Mouse (Mus musculus): ENCODE data around the gene Tmem212.

The Tmem212 gene

GRCm38 (mm10) chr3:27899012-27899726, 3.0 kb upstream of the Tmem212 start:
- DNase-seq (ENCODE audit: low spot score in 2 of 2) = no peak

DNA sequence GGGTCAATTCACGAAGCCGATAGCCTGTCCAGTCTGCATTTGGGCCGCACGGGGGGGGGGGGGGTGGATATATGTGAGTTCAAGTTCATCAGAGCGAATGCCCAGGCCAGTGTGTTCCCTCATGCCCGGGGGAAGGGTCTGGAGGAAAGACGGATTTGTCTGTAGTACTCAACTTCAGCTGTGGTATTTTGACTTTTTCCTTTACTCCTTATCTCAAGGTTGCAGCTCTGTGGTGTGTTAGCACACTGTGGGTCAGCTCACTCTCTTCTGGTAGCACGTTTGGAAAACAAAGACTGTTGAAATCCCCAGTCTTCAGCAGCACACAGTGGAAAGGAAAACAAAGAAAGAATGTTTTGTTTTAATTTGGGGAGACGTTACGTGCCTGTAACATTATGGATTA, 2.0 kb upstream of the Tmem212 start:
- no peak for DNase-seq (ENCODE audit: low spot score in 2 of 2)

DNA sequence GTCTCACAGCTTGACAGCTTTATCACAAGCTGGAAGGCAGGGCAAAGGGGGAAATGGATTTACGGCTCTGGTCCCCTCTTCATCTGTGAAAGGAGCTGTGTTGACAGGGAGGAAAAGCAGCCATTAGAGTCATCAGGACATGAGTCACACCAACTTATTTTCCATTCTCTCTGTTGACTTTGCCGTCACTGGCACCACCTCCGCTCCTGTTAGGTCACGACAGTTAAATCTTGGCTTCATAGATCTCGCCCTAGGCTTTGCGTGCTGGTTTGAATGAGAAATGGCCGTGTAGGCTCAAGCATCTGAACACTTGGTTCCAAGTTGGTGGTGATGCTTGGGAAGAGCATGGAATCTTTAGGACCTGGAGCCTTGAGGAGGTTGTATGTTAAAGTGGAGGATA, 9.6 kb downstream of the Tmem212 start:
- DNase-seq (ENCODE audit: low spot score in 2 of 2) = no peak

DNA sequence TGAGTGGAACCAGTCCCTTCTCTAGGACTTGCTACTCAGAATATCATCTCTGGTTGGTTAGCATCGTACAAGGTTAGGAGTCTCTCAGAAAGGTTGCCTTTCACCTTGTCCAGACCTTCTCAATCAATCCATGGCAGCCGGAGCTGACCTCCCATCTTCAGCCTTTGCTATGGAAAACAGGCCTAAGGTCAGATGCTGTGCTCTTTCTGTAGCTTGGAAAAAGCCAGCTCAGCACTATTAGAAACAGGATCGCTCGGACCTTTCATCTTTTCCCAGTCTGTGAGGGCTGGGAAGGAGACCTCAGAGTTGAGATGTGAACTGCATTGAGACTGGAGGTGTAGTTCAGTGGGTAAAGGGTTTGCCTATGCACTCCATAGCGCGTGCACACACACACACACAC, 10.6 kb downstream of the Tmem212 start:
- DNase-seq (ENCODE audit: low spot score in 2 of 2) = no peak

DNA sequence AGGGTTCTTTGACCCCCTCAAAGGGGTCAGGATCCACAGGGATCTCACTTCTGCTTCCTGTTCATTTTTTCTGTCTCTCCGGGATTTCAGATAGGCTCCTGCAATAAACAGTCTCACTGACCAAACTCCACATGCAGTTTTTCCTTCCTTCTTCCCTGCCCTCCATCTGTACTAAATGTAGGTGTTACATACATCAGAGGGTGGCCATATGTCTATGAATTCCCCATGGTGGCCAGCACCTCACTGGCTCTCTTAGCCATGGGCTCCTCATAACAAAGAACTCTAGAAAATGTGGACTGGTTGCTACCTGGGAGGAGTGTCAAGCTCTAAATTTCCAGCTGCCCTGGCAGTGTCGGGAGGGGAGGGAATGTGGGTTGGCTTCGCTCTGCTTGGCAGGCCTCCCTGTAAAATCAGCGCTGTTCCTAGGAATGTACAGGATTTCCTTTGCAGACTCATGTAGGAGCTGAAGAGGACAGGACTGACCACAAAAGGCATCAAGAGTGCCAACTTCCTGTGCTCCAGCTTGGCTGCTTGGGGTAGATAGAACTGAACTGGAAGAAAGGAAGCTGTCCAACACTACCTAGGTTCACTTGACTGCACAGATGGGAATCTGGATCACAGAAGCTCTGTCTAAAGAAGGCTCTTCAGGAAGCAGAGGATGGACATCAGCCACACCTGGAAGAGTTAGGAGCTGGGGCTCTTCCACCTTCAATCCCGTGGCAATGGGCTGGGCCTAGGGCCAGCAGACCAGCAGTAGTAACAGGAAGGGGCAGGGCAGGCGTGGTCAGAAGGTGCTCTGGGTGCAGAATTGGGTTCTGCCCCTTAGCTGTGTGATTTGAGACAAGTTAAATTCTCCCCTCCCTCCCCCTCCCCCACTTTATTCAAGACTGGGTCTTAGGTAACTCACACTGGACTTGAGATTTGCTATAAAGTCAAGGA, 14.0 kb downstream of the Tmem212 start:
- DNase-seq (ENCODE audit: low spot score in 2 of 2) = no peak

GRCm38 (mm10) chr3:27878854-27879610, 17.1 kb downstream of the Tmem212 start:
- no peak for DNase-seq (ENCODE audit: low spot score in 2 of 2)

- DNase-seq (ENCODE audit: low spot score in 2 of 2) = no peak
These were observed 22.7 kb downstream of the Tmem212 start for GRCm38 (mm10) chr3:27873268-27874073.

DNA sequence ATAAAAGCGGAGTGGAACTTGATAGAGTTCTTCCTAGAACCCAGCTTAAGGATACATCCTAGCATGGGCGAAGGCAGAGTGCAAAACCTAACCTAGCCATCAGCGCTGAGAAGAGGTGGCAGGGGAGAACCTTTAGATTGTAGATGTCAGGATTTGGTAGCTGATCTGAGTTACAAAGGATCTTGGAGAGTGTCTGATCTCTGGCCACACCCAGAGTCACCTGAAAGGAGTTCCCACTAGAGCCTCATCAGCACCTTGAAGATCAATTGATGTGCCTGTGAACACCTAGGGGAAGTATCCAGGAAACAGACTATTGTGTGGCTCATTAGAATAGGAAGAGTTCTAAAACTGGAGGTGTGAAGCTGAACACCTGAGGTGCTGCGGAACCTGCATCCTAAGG, 23.7 kb downstream of the Tmem212 start:
- no peak for DNase-seq (ENCODE audit: low spot score in 2 of 2)

GRCm38 (mm10) chr3:27871891-27872290, 24.3 kb downstream of the Tmem212 start:
- no peak for DNase-seq (ENCODE audit: low spot score in 2 of 2)

DNA sequence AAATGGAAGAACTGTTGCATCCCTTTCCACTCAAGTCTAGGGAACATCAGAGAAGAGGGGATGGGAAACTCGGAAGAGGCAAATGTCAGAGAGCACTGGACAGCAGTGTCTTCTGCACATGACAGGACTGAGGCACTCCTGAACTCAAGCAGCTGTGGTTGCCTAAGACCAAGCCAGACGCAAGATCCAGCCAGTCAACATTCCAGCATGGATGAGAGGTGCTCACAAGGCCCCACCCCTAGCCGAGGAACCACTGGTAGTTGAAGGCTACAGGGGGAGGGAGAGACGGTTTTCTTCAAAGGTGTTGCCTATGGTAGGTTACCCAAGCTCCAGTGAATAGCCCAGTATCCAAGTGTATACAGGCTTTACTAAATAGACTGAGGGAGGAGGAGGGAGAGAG, 24.8 kb downstream of the Tmem212 start:
- no peak for DNase-seq (ENCODE audit: low spot score in 2 of 2)

- DNase-seq (ENCODE audit: low spot score in 2 of 2) = no peak
These were observed 27.5 kb downstream of the Tmem212 start for GRCm38 (mm10) chr3:27868681-27869080.

DNA sequence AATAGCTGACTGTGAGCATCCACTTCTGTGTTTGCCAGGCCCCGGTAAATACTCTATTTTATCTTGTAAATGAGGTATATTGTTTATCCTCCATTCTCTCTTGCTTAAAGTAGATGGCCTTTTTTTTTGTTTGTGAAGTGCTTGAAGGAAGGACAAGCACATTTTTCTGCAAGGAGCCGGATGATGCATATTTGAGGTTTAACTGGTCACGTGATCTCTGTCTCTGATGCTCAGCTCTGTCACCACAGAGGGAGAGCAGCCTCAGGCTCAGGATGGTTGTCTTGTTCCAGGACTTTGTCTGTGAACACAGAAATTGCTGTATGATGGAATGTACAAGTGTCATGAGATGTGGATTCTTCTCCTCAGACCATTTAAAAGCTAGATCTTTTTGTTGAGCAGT, 28.4 kb downstream of the Tmem212 start:
- DNase-seq (ENCODE audit: low spot score in 2 of 2) = no peak

DNA sequence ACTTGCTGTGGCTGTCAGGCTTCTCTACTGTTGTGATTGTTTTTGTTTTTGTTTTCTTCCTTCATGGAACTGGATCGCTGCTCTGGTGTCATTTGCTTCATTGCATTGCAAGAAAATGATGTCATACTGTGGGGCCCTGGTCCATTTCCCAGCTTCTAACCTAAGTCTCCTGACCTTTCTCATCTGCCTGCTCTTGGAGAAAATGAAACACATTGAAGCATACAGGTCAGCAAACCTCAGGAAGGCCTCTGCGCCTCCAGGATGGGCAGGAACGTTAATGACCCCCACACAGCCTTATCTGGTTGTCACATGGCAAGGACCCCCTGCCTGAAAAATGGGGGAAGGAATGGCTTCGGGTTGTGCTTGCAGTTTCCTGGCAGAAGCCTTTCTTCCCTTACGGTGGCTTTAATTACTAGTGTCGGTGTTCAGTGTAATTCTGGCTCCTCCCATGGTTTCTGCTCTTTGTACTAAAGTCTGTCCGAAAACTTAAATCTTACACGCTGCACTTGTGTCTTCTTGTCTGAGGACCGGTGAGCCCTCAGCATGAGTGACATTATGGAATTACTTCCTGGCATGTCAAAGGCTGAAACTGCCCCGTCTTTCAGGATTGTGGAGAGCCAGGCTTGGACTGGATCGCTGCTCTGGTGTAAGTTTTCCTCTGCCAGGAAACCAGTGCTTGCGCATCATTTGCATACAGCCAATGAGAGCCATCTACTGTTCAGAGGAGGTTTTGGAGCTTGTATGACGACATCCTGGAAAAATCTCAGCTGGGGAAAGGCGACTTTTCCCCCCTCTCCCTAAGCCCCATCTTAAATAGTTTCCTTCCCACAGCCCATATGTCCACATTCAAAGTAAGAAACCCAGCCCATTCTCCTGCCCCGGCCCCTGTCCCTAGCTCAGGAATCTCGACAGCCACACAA, 33.1 kb downstream of the Tmem212 start:
- no peak for DNase-seq (ENCODE audit: low spot score in 2 of 2)

- no peak for DNase-seq (ENCODE audit: low spot score in 2 of 2)
These were observed 34.6 kb downstream of the Tmem212 start for GRCm38 (mm10) chr3:27861601-27862000.

GRCm38 (mm10) chr3:27861086-27861485, 35.1 kb downstream of the Tmem212 start:
- DNase-seq (ENCODE audit: low spot score in 2 of 2) = no peak

GRCm38 (mm10) chr3:27859161-27859561, 37.0 kb downstream of the Tmem212 start:
- DNase-seq (ENCODE audit: low spot score in 2 of 2) = no peak

DNA sequence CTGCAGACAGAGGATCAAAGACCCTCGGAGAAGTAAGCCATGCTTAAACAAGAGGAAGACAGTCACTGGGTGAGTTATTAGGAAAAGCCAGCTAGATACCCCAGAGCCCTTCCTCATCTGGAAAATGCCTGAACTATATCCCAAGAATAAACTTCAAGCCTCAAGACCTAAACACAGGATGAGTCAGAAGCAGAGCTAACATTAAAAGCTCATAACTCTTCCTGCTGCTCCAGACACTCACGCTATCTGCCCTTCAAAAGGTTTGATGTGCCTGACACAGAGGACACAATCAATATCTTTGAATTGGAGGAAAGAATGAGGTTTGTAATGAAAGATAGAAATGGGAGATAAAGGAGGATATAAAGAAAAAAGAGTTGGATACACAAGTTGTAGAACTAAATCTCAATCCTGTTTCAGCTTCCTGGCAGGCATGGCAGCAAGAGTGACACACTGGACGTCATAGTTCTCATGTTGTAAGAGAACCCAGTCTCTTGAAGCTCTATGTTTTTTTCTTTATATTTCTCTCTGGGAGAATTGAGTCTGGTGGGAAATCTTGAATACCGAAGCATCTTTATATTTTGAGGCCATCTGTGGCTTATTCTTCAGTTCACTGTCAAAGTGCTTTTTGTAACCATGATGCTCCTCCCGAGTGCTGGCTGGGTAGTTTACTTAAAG, 37.6 kb downstream of the Tmem212 start:
- no peak for DNase-seq (ENCODE audit: low spot score in 2 of 2)

GRCm38 (mm10) chr3:27856288-27856687, 39.9 kb downstream of the Tmem212 start:
- no peak for DNase-seq (ENCODE audit: low spot score in 2 of 2)

GRCm38 (mm10) chr3:27854431-27855180, 41.6 kb downstream of the Tmem212 start:
- no peak for DNase-seq (ENCODE audit: low spot score in 2 of 2)

All from natural killer cell, adult 2 months (primary cell).